Mouse (Mus musculus) forebrain, embryonic 16.5 days (tissue): ENCODE data around the gene Zbtb3. TPM values are rescaled to one million over a fixed set of nuclear protein-coding genes. Genes with fewer than 3 reads are reported as not detected.
A peak's percentile ranks its signal among the peaks of the same experiment; 100 is the strongest.

Source experiments
- ATAC-seq: fragments of 200-750 bp; cut with Nextera tagmentation; 2 replicates; pipeline ENCODE4 v1.8.0; 2017; ENCODE audit warnings: mild to moderate bottlenecking, moderate library complexity
- H3K27ac ChIP-seq: fragments of 300-500 bp; sonication (generic); 2 replicates; pipeline ENCODE4 v1.5.1; 2014; ENCODE audit warnings: low read length, control low read depth
- H3K27me3 ChIP-seq: fragments of 300-500 bp; sonication (generic); replicated peaks from 2 replicates; pipeline ENCODE4 v1.6.1; 2014; ENCODE audit warnings: low read length; ENCODE audit not compliant: control insufficient read depth, insufficient read depth
- H3K36me3 ChIP-seq: fragments of 300-500 bp; sonication (generic); 2 replicates; pipeline ENCODE4 v1.6.1; 2014; ENCODE audit not compliant: control insufficient read depth, insufficient read depth
- H3K4me1 ChIP-seq: fragments of 300-500 bp; sonication (generic); replicated peaks from 2 replicates; pipeline ENCODE4 v1.6.1; 2014; ENCODE audit warnings: low read length; ENCODE audit not compliant: control insufficient read depth, insufficient read depth
- H3K4me2 ChIP-seq: fragments of 300-500 bp; sonication (generic); 2 replicates; pipeline ENCODE4 v1.6.1; 2014; ENCODE audit warnings: mild to moderate bottlenecking, low read length, control low read depth
- H3K4me3 ChIP-seq: fragments of 300-500 bp; sonication (generic); replicated peaks from 2 replicates; pipeline ENCODE4 v1.5.1; 2014; ENCODE audit warnings: mild to moderate bottlenecking, low read length, control low read depth
- H3K9ac ChIP-seq: fragments of 300-500 bp; sonication (generic); replicated peaks from 2 replicates; pipeline ENCODE4 v1.6.1; 2014; ENCODE audit warnings: low read depth, low read length, control low read depth
- H3K9me3 ChIP-seq: fragments of 300-500 bp; sonication (generic); 2 replicates; pipeline ENCODE4 v1.6.1; 2016; ENCODE audit warnings: low read length; ENCODE audit not compliant: control insufficient read depth
- WGBS: fragments of 180-500 bp; shearing (Covaris S2); extraction: QIAGEN DNeasy Blood & Tissue Kit; methylation state at CpG from one replicate; pipeline ENCODE4 v1.1.7; 2014; 5-methylcytosine and 5-hydroxymethylcytosine counted together
- polyA plus RNA-seq: library from polyadenylated mRNA; unstranded; fragments of >200 nt; fragmentation: Nextera tagmentation; extraction: Ambion mirVana; gene quantifications from 2 replicates; pipeline ENCODE4 v1.2.1, GENCODE M21; 2015

The Zbtb3 gene
- 8.9 and 9.6 TPM in 2 replicates for polyA plus RNA-seq

DNA sequence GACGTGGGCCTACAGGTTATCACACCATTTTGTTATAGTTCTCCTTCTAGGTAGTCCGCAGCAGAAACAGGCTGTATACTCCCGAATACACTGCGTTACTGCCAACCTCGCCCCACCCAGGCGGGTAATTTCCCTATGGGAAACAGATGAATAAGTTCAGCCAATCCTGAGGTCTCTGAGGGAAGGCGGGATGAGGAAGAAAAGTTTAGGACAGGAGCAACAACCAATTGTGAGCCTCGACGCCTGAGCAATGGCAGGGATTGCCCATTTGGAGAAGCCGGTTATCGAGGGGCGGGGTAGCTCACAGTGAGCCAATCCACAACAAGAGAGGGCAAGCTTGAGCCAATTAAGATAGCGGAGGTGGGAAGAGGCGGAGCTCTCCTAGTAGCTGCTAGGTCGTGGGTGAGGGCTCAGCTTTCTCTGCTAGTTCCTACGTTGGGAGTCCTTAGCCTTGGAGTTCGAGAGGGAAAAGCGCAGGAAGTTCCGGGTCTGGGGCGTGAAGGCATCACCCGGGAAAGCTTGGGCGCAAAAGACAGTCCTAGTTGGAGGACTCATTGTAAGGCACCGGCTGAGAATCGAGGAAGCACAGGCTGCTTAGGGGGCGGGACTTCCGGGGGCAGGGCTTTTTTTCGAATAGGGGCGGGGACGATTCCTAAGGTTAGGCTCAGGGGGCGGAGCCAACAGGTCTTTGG, at the start of gene Zbtb3:
Gene Zbtb3, plus strand, starts transcription at position 426 of the 692 bp plus-strand sequence.
- Histone ChIP-seq H3K36me3 (peaks cover 3% of the 10 kb centered on the region; the same call in 1 of the 2 replicates), H3K27me3 (no peaks in the 10 kb centered on the region)
- WGBS: under 1% methylated on average over 30 of the region's 30 CpGs

DNA sequence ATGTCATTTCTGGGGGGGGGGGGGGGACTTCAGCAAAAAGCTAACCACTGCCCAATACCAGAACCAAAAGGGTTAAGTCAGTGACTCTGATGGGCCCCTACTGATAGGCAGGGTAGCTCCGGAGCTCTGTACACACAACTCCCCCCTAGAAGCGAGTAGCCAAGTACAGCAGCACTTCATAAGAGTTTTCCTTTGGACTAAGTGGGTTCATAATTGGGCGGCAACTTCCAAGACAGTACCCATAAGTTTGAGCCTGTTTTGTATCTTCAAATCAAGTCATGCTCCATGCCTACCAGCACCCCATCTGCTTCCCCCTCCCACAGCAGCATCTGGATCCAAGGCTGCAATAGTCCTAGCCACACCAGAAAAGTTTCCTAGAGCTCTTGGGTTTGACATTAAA, 46.7 kb upstream of the Zbtb3 start:
- no peak overlapping the region for H3K27ac ChIP-seq
- 0 out of 2 replicates have a peak overlapping the region, but pooled peaks have one; percentile 87 for H3K4me2 ChIP-seq
- 85% methylated on average over 3 of the region's 3 CpGs for WGBS
- H3K9me3 ChIP-seq: no peaks in the 10 kb centered on the region
- peaks cover 24% of the 10 kb centered on the region for H3K4me1 ChIP-seq
- no peak overlapping the region for H3K4me3 ChIP-seq
- H3K9ac ChIP-seq: no peak overlapping the region
- peaks cover 17% of the 10 kb centered on the region for H3K36me3 ChIP-seq
- no peaks in the 10 kb centered on the region for H3K27me3 ChIP-seq
- ATAC-seq: no peak

More for the DNA sequence above, at the start of gene Zbtb3:
- Histone ChIP-seq H3K4me3 (peak within 1 kb of the TSS; percentile 71), H3K27ac (peak within 1 kb of the TSS; percentile 96), H3K4me1 (peaks cover 18% of the 10 kb centered on the region), H3K9me3 (no peaks in the 10 kb centered on the region), H3K4me2 (peak within 1 kb of the TSS; percentile 82), H3K9ac (peak within 1 kb of the TSS; percentile 68)
- ATAC-seq: peak; percentile 98

DNA sequence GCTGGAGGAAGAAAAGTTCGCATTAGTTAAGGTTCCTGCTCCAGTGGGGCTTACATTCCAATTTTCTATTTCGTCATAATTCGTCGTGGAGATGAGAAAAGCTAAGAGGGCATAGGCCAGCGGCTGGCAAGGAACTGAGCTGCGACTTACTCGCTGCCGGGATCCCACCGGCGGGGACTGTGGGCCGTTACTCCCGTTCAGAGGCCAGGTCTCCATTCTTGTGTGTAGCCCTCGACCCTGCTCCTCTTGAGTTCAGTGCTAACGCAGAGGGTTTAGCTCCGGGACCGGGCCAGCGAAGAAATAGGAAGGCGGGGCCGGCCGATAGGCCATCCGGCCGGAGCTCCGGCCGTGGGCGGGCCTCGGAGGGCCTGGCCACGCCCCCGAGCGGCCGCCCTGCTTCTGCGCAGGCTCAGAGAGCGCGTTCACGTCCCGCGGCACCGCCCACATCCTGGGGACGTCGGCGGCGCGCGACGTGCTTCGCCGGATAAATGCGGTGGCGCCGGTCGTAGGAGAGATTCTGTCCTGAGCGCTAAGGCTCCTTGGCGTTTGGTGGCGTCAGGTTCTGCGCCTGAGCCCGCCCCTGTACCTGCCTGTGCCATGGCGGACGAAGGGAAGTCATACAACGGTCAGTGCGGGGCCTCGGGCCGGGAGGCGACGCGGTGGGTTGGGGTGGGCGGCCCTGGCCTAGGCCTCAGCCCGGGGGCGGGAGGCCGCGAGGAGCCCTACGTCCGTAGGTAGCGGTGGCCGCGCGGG, 45.5 kb upstream of the Zbtb3 start, which contains the start of gene Nxf1:
Gene Nxf1, plus strand, starts transcription at position 439 of the 753 bp plus-strand sequence.
- peak; percentile 96 for ATAC-seq
- H3K4me2 ChIP-seq: peak within 1 kb of the TSS; percentile 87

DNA sequence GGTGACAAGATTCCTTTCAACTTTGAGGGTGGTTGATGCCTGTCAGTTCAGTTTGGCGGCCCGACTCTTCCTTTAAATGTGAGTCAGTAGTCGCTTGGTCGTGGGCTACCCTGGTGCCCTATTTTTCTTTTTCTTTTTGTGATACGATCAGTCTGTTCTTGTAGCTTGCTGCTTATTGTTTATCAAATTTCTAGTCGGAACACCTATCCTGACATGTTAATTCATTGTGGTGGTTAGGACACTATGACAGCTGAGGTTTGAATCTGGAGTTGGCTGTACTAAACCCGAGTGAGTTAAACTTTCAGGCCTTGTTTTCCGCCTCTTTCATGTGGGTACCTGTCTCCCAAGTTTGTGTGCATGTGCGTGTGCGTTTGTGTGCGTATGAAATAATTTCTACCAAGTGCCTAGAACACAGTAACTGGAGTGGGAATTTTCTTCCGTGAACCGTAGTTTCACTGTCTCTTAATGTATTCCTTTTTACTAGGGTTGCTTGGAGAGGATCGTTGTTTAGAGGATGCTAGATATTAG, 44.8 kb upstream of the Zbtb3 start:
- no peak; the same call in 1 of the 2 replicates for ATAC-seq
- H3K27ac ChIP-seq: peak overlapping the region; percentile 86
- no peaks in the 10 kb centered on the region for H3K27me3 ChIP-seq
- H3K36me3 ChIP-seq: peaks cover 15% of the 10 kb centered on the region
- no peaks in the 10 kb centered on the region for H3K9me3 ChIP-seq
- H3K9ac ChIP-seq: peak overlapping the region; percentile 82
- H3K4me1 ChIP-seq: peaks cover 24% of the 10 kb centered on the region
- H3K4me2 ChIP-seq: peak overlapping the region; percentile 87
- H3K4me3 ChIP-seq: peak overlapping the region; percentile 88
- WGBS: 2% methylated on average over 14 of the region's 14 CpGs

More for the DNA sequence above, 45.5 kb upstream of the Zbtb3 start, which contains the start of gene Nxf1:
- H3K4me3 ChIP-seq: peak within 1 kb of the TSS; percentile 88
- H3K9ac ChIP-seq: peak within 1 kb of the TSS; percentile 82
- WGBS: under 1% methylated on average over 72 of the region's 75 CpGs
- H3K27me3 ChIP-seq: no peaks in the 10 kb centered on the region
- peaks cover 13% of the 10 kb centered on the region; the same call in 1 of the 2 replicates for H3K36me3 ChIP-seq
- H3K9me3 ChIP-seq: no peaks in the 10 kb centered on the region
- H3K27ac ChIP-seq: peak within 1 kb of the TSS; percentile 86
- peaks cover 24% of the 10 kb centered on the region for H3K4me1 ChIP-seq

DNA sequence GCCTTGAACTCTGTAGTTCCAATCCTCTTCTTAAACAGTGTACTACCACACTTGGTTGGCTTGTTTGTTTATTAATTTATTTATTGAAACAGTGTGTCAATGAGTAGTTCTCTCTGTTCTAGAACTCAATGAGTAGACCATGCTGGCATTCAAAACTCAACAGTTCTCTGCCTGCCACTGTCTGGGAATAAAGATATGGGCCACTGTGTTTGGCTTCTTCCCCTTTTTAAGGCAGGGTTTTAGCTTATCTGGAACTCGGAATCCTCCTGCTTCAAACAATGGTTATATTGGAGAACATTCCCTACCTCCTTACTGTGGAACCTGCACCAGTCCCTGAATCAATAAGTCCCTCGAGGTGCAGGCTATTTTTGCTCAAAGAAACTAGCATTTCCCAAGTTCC, 43.5 kb upstream of the Zbtb3 start:
- no peak overlapping the region for H3K4me3 ChIP-seq
- H3K27me3 ChIP-seq: no peaks in the 10 kb centered on the region
- no peak overlapping the region for H3K9ac ChIP-seq
- H3K36me3 ChIP-seq: peaks cover 21% of the 10 kb centered on the region
- H3K4me2 ChIP-seq: no peak overlapping the region
- H3K27ac ChIP-seq: no peak overlapping the region
- peaks cover 24% of the 10 kb centered on the region for H3K4me1 ChIP-seq
- 95% methylated on average over 2 of the region's 2 CpGs for WGBS
- no peak for ATAC-seq
- no peaks in the 10 kb centered on the region for H3K9me3 ChIP-seq

DNA sequence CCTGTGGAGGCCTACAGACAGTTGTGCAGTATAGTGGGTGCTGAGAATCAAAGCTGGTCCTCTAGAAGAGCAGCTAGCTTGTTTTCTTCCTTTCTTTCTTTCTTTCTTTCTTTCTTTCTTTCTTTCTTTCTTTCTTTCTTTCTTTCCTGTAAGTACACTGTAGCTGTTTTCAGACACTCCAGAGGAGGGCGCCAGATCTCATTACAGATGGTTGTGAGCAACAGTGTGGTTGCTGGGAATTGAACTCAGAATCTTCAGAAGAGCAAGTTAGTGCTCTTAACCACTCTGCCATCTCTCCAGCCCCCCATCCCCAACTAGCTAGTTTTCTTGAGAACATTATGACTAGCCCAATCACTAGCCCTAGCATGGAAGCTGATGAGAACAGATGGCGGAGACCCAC, 41.6 kb upstream of the Zbtb3 start:
- H3K9ac ChIP-seq: no peak overlapping the region
- peaks cover 19% of the 10 kb centered on the region for H3K4me1 ChIP-seq
- no peak overlapping the region for H3K27ac ChIP-seq
- 89% methylated on average over 2 of the region's 2 CpGs for WGBS
- no peaks in the 10 kb centered on the region for H3K9me3 ChIP-seq
- no peaks in the 10 kb centered on the region for H3K27me3 ChIP-seq
- H3K4me2 ChIP-seq: no peak overlapping the region
- H3K4me3 ChIP-seq: no peak overlapping the region
- no peak for ATAC-seq
- peaks cover 34% of the 10 kb centered on the region for H3K36me3 ChIP-seq

DNA sequence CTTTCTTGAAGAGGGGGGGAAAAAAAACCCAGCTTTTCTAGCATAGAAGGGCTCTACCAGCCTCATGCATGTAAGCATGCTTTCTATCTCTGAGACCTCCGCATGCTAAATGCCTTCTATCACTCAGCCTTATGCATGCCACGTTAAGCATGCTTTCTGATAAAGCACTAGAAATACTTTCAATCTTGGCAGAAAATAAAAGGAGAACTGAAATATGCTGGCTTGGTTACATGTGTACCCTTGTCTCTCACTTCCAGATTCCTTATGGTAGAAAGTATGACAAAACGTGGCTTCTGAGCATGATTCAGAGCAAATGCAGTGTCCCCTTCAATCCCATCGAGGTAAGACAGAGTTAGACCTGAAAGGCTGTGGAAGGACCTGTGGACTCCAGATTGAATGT, 39.1 kb upstream of the Zbtb3 start:
- peaks cover 57% of the 10 kb centered on the region for H3K36me3 ChIP-seq
- H3K9me3 ChIP-seq: no peaks in the 10 kb centered on the region
- H3K9ac ChIP-seq: no peak overlapping the region
- 94% methylated on average over 4 of the region's 4 CpGs for WGBS
- H3K27me3 ChIP-seq: no peaks in the 10 kb centered on the region
- peaks cover 8% of the 10 kb centered on the region for H3K4me1 ChIP-seq
- H3K4me2 ChIP-seq: no peak overlapping the region
- ATAC-seq: no peak
- H3K27ac ChIP-seq: no peak overlapping the region
- H3K4me3 ChIP-seq: no peak overlapping the region

DNA sequence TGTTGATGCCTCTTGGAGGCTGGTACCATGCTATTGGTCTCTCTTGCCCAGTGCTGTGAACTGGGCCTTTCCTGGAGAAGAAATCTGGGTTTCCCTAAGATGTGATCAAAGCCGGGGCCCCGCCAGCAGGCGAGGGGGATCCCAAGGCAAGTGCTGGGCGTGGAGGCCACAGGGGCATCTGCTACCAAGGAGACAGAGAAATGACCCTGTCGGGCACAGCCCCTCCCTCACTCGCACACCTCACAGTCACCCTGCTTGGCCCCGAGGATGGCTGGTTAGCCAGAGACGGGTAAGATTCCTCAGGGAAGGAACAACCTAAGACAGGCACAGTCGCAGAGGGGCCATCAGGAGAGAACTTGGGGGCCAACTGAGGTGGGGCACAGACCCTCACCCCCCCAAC, 36.8 kb upstream of the Zbtb3 start:
- peaks cover 71% of the 10 kb centered on the region for H3K36me3 ChIP-seq
- no peak overlapping the region for H3K4me3 ChIP-seq
- H3K9me3 ChIP-seq: no peaks in the 10 kb centered on the region
- H3K27me3 ChIP-seq: no peaks in the 10 kb centered on the region
- H3K4me1 ChIP-seq: peaks cover 2% of the 10 kb centered on the region
- no peak overlapping the region for H3K9ac ChIP-seq
- H3K27ac ChIP-seq: no peak overlapping the region
- WGBS: 98% methylated on average over 9 of the region's 9 CpGs
- no peak for ATAC-seq
- H3K4me2 ChIP-seq: no peak overlapping the region
